Mouse (Mus musculus) neural tube, embryonic 13.5 days (tissue): ENCODE measurements at regions not wholly inside any gene's neighbourhood (a gene's known extent, or its start where the extent isn't known, plus 50 kb on each side); places are given as distances from the start of the nearest gene placed in this dataset.
A peak's percentile ranks its signal among the peaks of the same experiment; 100 is the strongest.

Experiments used
- ATAC-seq: fragments of 200-750 bp; cut with Nextera tagmentation; 2 replicates; pipeline ENCODE4 v1.8.0; 2017; ENCODE audit warnings: low read depth, mild to moderate bottlenecking, moderate TSS enrichment, moderate library complexity
- H3K27ac ChIP-seq: fragments of 300-500 bp; sonication (generic); replicated peaks from 2 replicates; pipeline ENCODE4 v1.5.1; 2015; ENCODE audit warnings: moderate library complexity, mild to moderate bottlenecking, inconsistent platforms
- H3K27me3 ChIP-seq: fragments of 300-500 bp; sonication (generic); 2 replicates; pipeline ENCODE4 v1.6.1; 2015; ENCODE audit warnings: mild to moderate bottlenecking, inconsistent platforms
- H3K36me3 ChIP-seq: fragments of 300-500 bp; sonication (generic); 2 replicates; pipeline ENCODE4 v1.6.1; 2015; ENCODE audit warnings: mild to moderate bottlenecking, inconsistent platforms
- H3K4me1 ChIP-seq: fragments of 300-500 bp; sonication (generic); replicated peaks from 2 replicates; pipeline ENCODE4 v1.6.1; 2015; ENCODE audit warnings: inconsistent platforms
- H3K4me2 ChIP-seq: fragments of 300-500 bp; sonication (generic); 2 replicates; pipeline ENCODE4 v1.6.1; 2015; ENCODE audit warnings: inconsistent platforms, mild to moderate bottlenecking, moderate library complexity
- H3K4me3 ChIP-seq: fragments of 300-500 bp; sonication (generic); 2 replicates; pipeline ENCODE4 v1.5.1; 2015; ENCODE audit warnings: mild to moderate bottlenecking, inconsistent platforms
- H3K9ac ChIP-seq: fragments of 300-500 bp; sonication (generic); 2 replicates; pipeline ENCODE4 v1.6.1; 2015; ENCODE audit warnings: moderate library complexity, mild to moderate bottlenecking, inconsistent platforms
- H3K9me3 ChIP-seq: fragments of 300-500 bp; sonication (generic); 2 replicates; pipeline ENCODE4 v1.6.1; 2016; ENCODE audit warnings: inconsistent platforms
- WGBS: fragments of 180-500 bp; shearing (Covaris S2); methylation state at CpG from one replicate; pipeline ENCODE4 v1.1.7; 2015; 5-methylcytosine and 5-hydroxymethylcytosine counted together

- Histone ChIP-seq H3K27me3 (no peaks in the 10 kb centered on the region), H3K4me2 (no peak overlapping the region), H3K4me1 (peaks cover 13% of the 10 kb centered on the region), H3K9me3 (no peaks in the 10 kb centered on the region), H3K9ac (no peak overlapping the region), H3K36me3 (no peaks in the 10 kb centered on the region), H3K4me3 (no peak overlapping the region), H3K27ac (no peak overlapping the region)
- no peak for ATAC-seq
- 85% methylated on average over 4 of the region's 4 CpGs for WGBS
These were observed 1227.5 kb upstream of the A1bg start for GRCm38 (mm10) chr15:62150296-62150695.

GRCm38 (mm10) chr15:62148680-62149237, 1225.9 kb upstream of the A1bg start:
- WGBS: 89% methylated on average over 10 of the region's 10 CpGs

GRCm38 (mm10) chr15:62147343-62147953, 1224.6 kb upstream of the A1bg start:
- Histone ChIP-seq H3K4me1 (peaks cover 6% of the 10 kb centered on the region), H3K27ac (no peak overlapping the region), H3K9me3 (no peaks in the 10 kb centered on the region), H3K36me3 (no peaks in the 10 kb centered on the region), H3K27me3 (no peaks in the 10 kb centered on the region), H3K4me3 (no peak overlapping the region), H3K9ac (no peak overlapping the region), H3K4me2 (no peak overlapping the region)
- WGBS: 22% methylated on average over 5 of the region's 5 CpGs
- ATAC-seq: no peak

More at GRCm38 (mm10) chr15:62148680-62149237, 1225.9 kb upstream of the A1bg start:
- no peaks in the 10 kb centered on the region for H3K9me3 ChIP-seq
- H3K27me3 ChIP-seq: no peaks in the 10 kb centered on the region
- no peak overlapping the region for H3K4me2 ChIP-seq
- no peak for ATAC-seq
- H3K4me3 ChIP-seq: no peak overlapping the region
- H3K36me3 ChIP-seq: no peaks in the 10 kb centered on the region
- no peak overlapping the region for H3K27ac ChIP-seq
- H3K9ac ChIP-seq: no peak overlapping the region
- peaks cover 13% of the 10 kb centered on the region for H3K4me1 ChIP-seq

- no peak overlapping the region for H3K4me2 ChIP-seq
- WGBS: 93% methylated on average over 4 of the region's 4 CpGs
- no peak for ATAC-seq
- H3K9me3 ChIP-seq: no peaks in the 10 kb centered on the region
- H3K36me3 ChIP-seq: no peaks in the 10 kb centered on the region
- H3K4me1 ChIP-seq: peaks cover 6% of the 10 kb centered on the region
- no peak overlapping the region for H3K27ac ChIP-seq
- no peaks in the 10 kb centered on the region for H3K27me3 ChIP-seq
- no peak overlapping the region for H3K4me3 ChIP-seq
- no peak overlapping the region for H3K9ac ChIP-seq
These were observed 1223.0 kb upstream of the A1bg start for GRCm38 (mm10) chr15:62145643-62146285.

- H3K4me1 ChIP-seq: peaks cover 6% of the 10 kb centered on the region
- no peak overlapping the region for H3K4me3 ChIP-seq
- no peaks in the 10 kb centered on the region for H3K9me3 ChIP-seq
- WGBS: 92% methylated on average over 10 of the region's 10 CpGs
- no peak overlapping the region for H3K4me2 ChIP-seq
- no peaks in the 10 kb centered on the region for H3K27me3 ChIP-seq
- no peak overlapping the region for H3K27ac ChIP-seq
- no peak overlapping the region for H3K9ac ChIP-seq
- no peak for ATAC-seq
- H3K36me3 ChIP-seq: no peaks in the 10 kb centered on the region
These were observed 1222.2 kb upstream of the A1bg start for GRCm38 (mm10) chr15:62144776-62145564.

GRCm38 (mm10) chr15:62139859-62140258, 1217.0 kb upstream of the A1bg start:
- no peak for ATAC-seq
- H3K4me1 ChIP-seq: peaks cover 17% of the 10 kb centered on the region; the same call in 1 of the 2 replicates
- H3K27ac ChIP-seq: no peak overlapping the region
- no peaks in the 10 kb centered on the region for H3K27me3 ChIP-seq
- H3K36me3 ChIP-seq: no peaks in the 10 kb centered on the region
- WGBS: 76% methylated on average over 4 of the region's 4 CpGs
- no peak overlapping the region for H3K4me3 ChIP-seq
- H3K4me2 ChIP-seq: no peak overlapping the region
- H3K9ac ChIP-seq: no peak overlapping the region
- H3K9me3 ChIP-seq: no peaks in the 10 kb centered on the region

- Histone ChIP-seq H3K4me3 (no peak overlapping the region), H3K4me2 (no peak overlapping the region), H3K27ac (no peak overlapping the region), H3K36me3 (no peaks in the 10 kb centered on the region), H3K4me1 (peaks cover 17% of the 10 kb centered on the region; the same call in 1 of the 2 replicates), H3K27me3 (no peaks in the 10 kb centered on the region), H3K9me3 (no peaks in the 10 kb centered on the region), H3K9ac (no peak overlapping the region)
- WGBS: 57% methylated on average over 5 of the region's 5 CpGs
- no peak for ATAC-seq
These were observed 1216.4 kb upstream of the A1bg start for GRCm38 (mm10) chr15:62139192-62139591.

GRCm38 (mm10) chr15:62138701-62139100, 1215.9 kb upstream of the A1bg start:
- 90% methylated on average over 6 of the region's 6 CpGs for WGBS
- Histone ChIP-seq H3K27ac (no peak overlapping the region), H3K4me1 (peaks cover 17% of the 10 kb centered on the region; the same call in 1 of the 2 replicates), H3K4me2 (no peak overlapping the region), H3K27me3 (no peaks in the 10 kb centered on the region), H3K9me3 (no peaks in the 10 kb centered on the region), H3K36me3 (no peaks in the 10 kb centered on the region), H3K9ac (no peak overlapping the region), H3K4me3 (no peak overlapping the region)
- no peak for ATAC-seq

GRCm38 (mm10) chr15:62136932-62137594, 1214.3 kb upstream of the A1bg start:
- no peak overlapping the region for H3K27ac ChIP-seq
- no peak overlapping the region for H3K9ac ChIP-seq
- H3K4me3 ChIP-seq: no peak overlapping the region
- no peak overlapping the region for H3K4me2 ChIP-seq
- ATAC-seq: peak; percentile 65; the same call in 1 of the 2 replicates
- H3K27me3 ChIP-seq: no peaks in the 10 kb centered on the region
- peaks cover 17% of the 10 kb centered on the region; the same call in 1 of the 2 replicates for H3K4me1 ChIP-seq
- H3K36me3 ChIP-seq: no peaks in the 10 kb centered on the region
- no peaks in the 10 kb centered on the region for H3K9me3 ChIP-seq
- 57% methylated on average over 14 of the region's 14 CpGs for WGBS

- Histone ChIP-seq H3K4me3 (no peak overlapping the region), H3K9me3 (no peaks in the 10 kb centered on the region), H3K4me2 (no peak overlapping the region), H3K9ac (no peak overlapping the region), H3K27ac (no peak overlapping the region), H3K27me3 (no peaks in the 10 kb centered on the region), H3K36me3 (no peaks in the 10 kb centered on the region), H3K4me1 (peaks cover 17% of the 10 kb centered on the region; the same call in 1 of the 2 replicates)
- WGBS: 77% methylated on average over 8 of the region's 8 CpGs
- no peak for ATAC-seq
These were observed 1212.0 kb upstream of the A1bg start for GRCm38 (mm10) chr15:62134835-62135234.

GRCm38 (mm10) chr15:62134308-62134707, 1211.5 kb upstream of the A1bg start:
- no peak for ATAC-seq
- Histone ChIP-seq H3K4me3 (no peak overlapping the region), H3K4me1 (peaks cover 14% of the 10 kb centered on the region; the same call in 1 of the 2 replicates), H3K27me3 (no peaks in the 10 kb centered on the region), H3K27ac (no peak overlapping the region), H3K36me3 (no peaks in the 10 kb centered on the region), H3K4me2 (no peak overlapping the region), H3K9ac (no peak overlapping the region), H3K9me3 (no peaks in the 10 kb centered on the region)
- WGBS: 89% methylated on average over 4 of the region's 4 CpGs
